Mouse (Mus musculus) layer of hippocampus, postnatal 10 days (tissue): ENCODE data around the gene Fam169a. TPM values are rescaled to one million over a fixed set of nuclear protein-coding genes. Genes with fewer than 3 reads are reported as not detected.

Experiments used
- DNase-seq, 2 experiments: peaks; one replicate each; pipeline ENCODE4 v3.0.0; 2021; ENCODE audit warnings: low spot score in 2 of 2
- total RNA-seq, 2 experiments: library from RNA; stranded (reverse); gene quantifications; 2 replicates each; pipeline ENCODE4 v1.2.3; 2021

Fam169a gene
- total RNA-seq, 2 experiments from 2014 or later: 37.8 to 40.0 TPM

DNA sequence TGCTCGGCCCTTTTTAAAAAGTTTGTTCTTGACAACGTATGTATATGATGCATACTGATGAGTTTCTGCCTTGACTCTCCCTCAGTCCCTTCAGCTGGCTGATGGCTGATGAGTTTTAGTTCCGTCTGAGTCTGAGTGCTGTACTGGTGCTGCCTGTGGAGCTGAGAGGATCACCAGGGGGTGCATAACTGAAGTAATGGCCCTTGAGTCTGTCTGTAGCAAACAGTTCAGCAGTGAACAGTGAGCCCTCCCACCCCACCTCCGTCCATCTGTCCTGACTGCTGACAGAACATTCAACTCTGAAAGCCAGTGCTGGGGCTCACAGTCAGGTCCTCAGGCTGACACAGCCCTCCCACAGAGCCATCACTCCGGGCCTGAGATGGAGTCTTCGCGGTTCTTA, 111.9 kb downstream of the Fam169a start:
- no peak for DNase-seq

DNA sequence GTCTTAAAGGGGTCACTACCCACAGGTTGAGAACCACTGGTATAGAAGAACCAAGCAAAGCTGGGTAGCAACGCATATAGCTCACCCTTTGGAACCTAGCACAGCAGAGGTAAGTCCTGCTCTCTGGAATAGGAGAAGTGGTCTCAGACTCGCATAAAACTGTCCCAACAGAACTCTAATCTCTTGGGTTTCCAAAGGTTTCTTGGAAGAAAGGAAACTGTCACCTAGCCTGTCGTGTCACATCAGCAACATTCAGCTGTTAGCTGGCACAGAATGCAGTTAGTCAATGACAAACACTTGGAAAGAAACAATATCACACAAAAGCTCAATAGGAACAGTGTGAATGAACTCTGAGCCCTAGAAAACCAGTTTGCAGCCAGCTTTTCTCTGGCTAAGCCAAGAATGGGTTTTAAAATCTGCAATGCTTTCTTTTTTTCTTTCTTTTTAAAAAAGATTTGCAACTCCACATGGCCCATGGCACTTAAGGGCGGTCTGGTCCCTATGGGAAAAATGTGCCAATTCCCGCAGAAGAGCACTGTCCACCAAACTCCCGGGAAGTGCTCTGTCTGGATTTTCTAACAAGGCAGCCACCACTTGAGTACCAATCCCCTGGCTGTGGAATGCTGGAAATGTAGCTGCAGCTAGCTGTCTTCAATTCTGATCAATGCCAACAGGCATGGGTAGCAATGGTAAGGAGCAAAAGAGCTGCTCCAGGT, 113.2 kb downstream of the Fam169a start:
- DNase-seq: no peak

Other genes with a start within 250 kb of the Fam169a start
- gene Gcnt4, start 142.6 kb upstream of the Fam169a start, total RNA-seq: 1 to 10 TPM; 1.1 to 1.4 TPM
- gene 1700029F12Rik, start 32.9 kb upstream of the Fam169a start, total RNA-seq: not detected
- 1 to 10 TPM in 1 of 2 experiments, not detected in 1; 5.7 TPM for gene Gm6169, start 32.0 kb downstream of the Fam169a start, total RNA-seq
- 10 to 100 TPM; 26.8 to 32.6 TPM for gene Gfm2, start 70.7 kb downstream of the Fam169a start, total RNA-seq
- 10 to 100 TPM; 74.8 to 77.9 TPM for gene Nsa2, start 70.7 kb downstream of the Fam169a start, total RNA-seq
- gene Hexb, start 131.1 kb downstream of the Fam169a start, total RNA-seq: 100 to 1,000 TPM in 1 of 2 experiments, 10 to 100 TPM in 1; 91.3 to 102 TPM
- 100 to 1,000 TPM; 561 to 584 TPM for gene Enc1, start 173.8 kb downstream of the Fam169a start, total RNA-seq